Comparison of ENCODE assay signal across 8 mouse cellular contexts in the genomic region with DNA sequence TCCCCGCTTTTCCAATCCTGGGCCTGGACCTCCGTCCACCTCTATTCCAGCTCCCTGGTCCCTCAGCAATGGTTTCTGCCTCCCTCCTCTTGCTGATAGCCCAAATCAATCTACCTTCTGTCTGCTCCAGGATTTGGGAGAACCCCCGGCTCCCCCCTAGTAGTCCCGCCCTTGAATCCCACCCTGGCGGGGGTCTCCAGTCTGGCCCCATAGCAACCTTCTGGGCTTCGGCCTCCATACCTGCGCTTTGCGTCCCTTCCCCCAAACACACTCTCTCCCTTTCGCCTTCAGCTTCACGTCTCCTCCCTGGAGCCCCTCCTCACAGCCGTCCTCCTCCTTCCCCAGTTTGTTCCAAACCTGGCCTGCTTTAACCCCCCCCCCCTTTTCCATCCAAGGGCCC. TPM values are rescaled to one million over a fixed set of nuclear protein-coding genes. Genes with fewer than 3 reads are reported as not detected.
A peak's percentile ranks its signal among the peaks of the same experiment; 100 is the strongest.
DNase-seq lines count a peak whose midpoint lies in the region; ATAC-seq and TF ChIP-seq lines count a peak whose summit lies in the region.

No protein-coding gene starts in this region.

- peaks cover 16% of the 10 kb centered on the region for H3K36me3 ChIP-seq in heart, embryonic 13.5 days
- no peaks in the 10 kb centered on the region for H3K36me3 ChIP-seq in G1E (replicated peaks)
- no peaks in the 10 kb centered on the region; the same call in 1 of the 2 replicates for H3K36me3 ChIP-seq in forebrain, embryonic 16.5 days (ENCODE audit: control insufficient read depth, insufficient read depth)
- H3K36me3 ChIP-seq in midbrain, embryonic 11.5 days (ENCODE audit: control insufficient read depth, insufficient read depth, low read length) = peaks cover 4% of the 10 kb centered on the region; the same call in 1 of the 2 replicates

- peak overlapping the region; percentile 81 for H3K9ac ChIP-seq in heart, embryonic 13.5 days
- H3K9ac ChIP-seq in forebrain, embryonic 16.5 days (replicated peaks; ENCODE audit: low read depth, low read length) = peak overlapping the region; percentile 79
- H3K9ac ChIP-seq in midbrain, embryonic 11.5 days (ENCODE audit: low read length) = peak overlapping the region; percentile 83

- H3K4me3 ChIP-seq in heart, embryonic 13.5 days = peak overlapping the region; percentile 66
- H3K4me3 ChIP-seq in G1E (ENCODE audit: low read depth, low read length) = peak overlapping the region; percentile 75
- peak overlapping the region; percentile 67 for H3K4me3 ChIP-seq in forebrain, embryonic 16.5 days (replicated peaks; ENCODE audit: low read length)
- peak overlapping the region; percentile 75 for H3K4me3 ChIP-seq in midbrain, embryonic 11.5 days (ENCODE audit: low read depth, low read length)

- H3K27ac ChIP-seq in heart, embryonic 13.5 days (replicated peaks) = no peak overlapping the region
- peak overlapping the region; percentile 90 for H3K27ac ChIP-seq in forebrain, embryonic 16.5 days (ENCODE audit: low read length)
- peak overlapping the region; percentile 57 for H3K27ac ChIP-seq in midbrain, embryonic 11.5 days (ENCODE audit: low read depth, low read length)

- no peak for TF ChIP-seq CTCF in G1E (IDR thresholded peaks at IDR 0.05; ENCODE audit: low read depth, low read length)

- peaks cover 37% of the 10 kb centered on the region for H3K4me1 ChIP-seq in heart, embryonic 13.5 days
- peaks cover 64% of the 10 kb centered on the region for H3K4me1 ChIP-seq in G1E (ENCODE audit: insufficient read depth, low read depth, low read length)
- peaks cover 52% of the 10 kb centered on the region for H3K4me1 ChIP-seq in forebrain, embryonic 16.5 days (replicated peaks; ENCODE audit: control insufficient read depth, insufficient read depth, low read length)
- H3K4me1 ChIP-seq in midbrain, embryonic 11.5 days (ENCODE audit: control insufficient read depth, insufficient read depth, low read length) = peaks cover 39% of the 10 kb centered on the region

- ATAC-seq in heart, embryonic 13.5 days (ENCODE audit: extremely low read depth, insufficient number of reproducible peaks, low FRiP score, low TSS enrichment) = no peak
- no peak for ATAC-seq in G1E (ENCODE audit: extremely low read depth, insufficient number of reproducible peaks, low FRiP score, poor library complexity, severe bottlenecking)
- ATAC-seq in forebrain, embryonic 16.5 days = peak; percentile 15
- ATAC-seq in midbrain, embryonic 11.5 days (ENCODE audit: low FRiP score) = no peak; the same call in 1 of the 2 replicates

- no peaks in the 10 kb centered on the region for H3K27me3 ChIP-seq in heart, embryonic 13.5 days (replicated peaks)
- peaks cover 8% of the 10 kb centered on the region; the same call in 1 of the 2 replicates for H3K27me3 ChIP-seq in G1E (ENCODE audit: insufficient read depth, low read length)
- no peaks in the 10 kb centered on the region for H3K27me3 ChIP-seq in forebrain, embryonic 16.5 days (replicated peaks; ENCODE audit: control insufficient read depth, insufficient read depth, low read length)
- no peaks in the 10 kb centered on the region for H3K27me3 ChIP-seq in midbrain, embryonic 11.5 days (ENCODE audit: control insufficient read depth, insufficient read depth, low read length)

- 13% methylated on average over 11 of the region's 11 CpGs for WGBS in heart, embryonic 13.5 days
- WGBS in forebrain, embryonic 16.5 days = 4% methylated on average over 11 of the region's 11 CpGs
- WGBS in midbrain, embryonic 11.5 days = 8% methylated on average over 11 of the region's 11 CpGs

- no peak for DNase-seq in heart, postnatal 14 days
- no peak for DNase-seq in G1E (ENCODE audit: low spot score)
- DNase-seq in midbrain, embryonic 11.5 days (ENCODE audit: low spot score, missing footprints) = peak; percentile 92
- DNase-seq in ovary, postnatal 14 days (ENCODE audit: low spot score) = no peak
- DNase-seq in yolk sac, embryonic 10.5 days (ENCODE audit: low spot score) = no peak
- no peak for DNase-seq in adrenal gland, adult 8-10 months

- intact Hi-C loops in heart, postnatal 14 days (cut with DNase I) = loop anchor here (5.0 kb wide), 1 partner anchor 83 kb away; no protein-coding TSS in a partner anchor

- peak overlapping the region; percentile 91 for H3K4me2 ChIP-seq in heart, embryonic 13.5 days
- H3K4me2 ChIP-seq in forebrain, embryonic 16.5 days (ENCODE audit: low read length) = peak overlapping the region; percentile 84
- peak overlapping the region; percentile 94 for H3K4me2 ChIP-seq in midbrain, embryonic 11.5 days

- no peaks in the 10 kb centered on the region for H3K9me3 ChIP-seq in heart, embryonic 13.5 days
- H3K9me3 ChIP-seq in G1E (replicated peaks) = no peaks in the 10 kb centered on the region
- no peaks in the 10 kb centered on the region for H3K9me3 ChIP-seq in forebrain, embryonic 16.5 days (ENCODE audit: control insufficient read depth, low read length)
- no peaks in the 10 kb centered on the region for H3K9me3 ChIP-seq in midbrain, embryonic 11.5 days (ENCODE audit: control insufficient read depth, low read length)

RNA-seq across cellular contexts. Expression of a gene that starts 0.9 kb away (rescaled TPM):
- polyA plus RNA-seq in heart, embryonic 13.5 days (2015; fragmentation: Nextera tagmentation; extraction: Ambion mirVana) = 1.3 and 1.5 TPM in 2 replicates
- 1 to 10 TPM; 1.4 to 1.8 TPM for total RNA-seq in heart, postnatal 14 days (2021)
- total RNA-seq in G1E (2014; fragmentation: Nextera tagmentation) = 0.90 and 1.0 TPM in 2 replicates
- total RNA-seq in G1E (2017) = 0.38 and 0.70 TPM in 2 replicates
- 2.8 and 3.0 TPM in 2 replicates for polyA plus RNA-seq in G1E (2012)
- 52.3 and 59.8 TPM in 2 replicates for polyA plus RNA-seq in forebrain, embryonic 16.5 days (2015; fragmentation: Nextera tagmentation; extraction: Ambion mirVana)
- polyA plus RNA-seq in midbrain, embryonic 11.5 days (2014; fragmentation: Nextera tagmentation; extraction: Ambion mirVana) = 4.8 TPM in 2 replicates
- total RNA-seq in adrenal gland, adult 8-10 months (2022) = 10 to 100 TPM in 1 of 4 experiments, 1 to 10 TPM in 3; 4.4 to 10.2 (median 7.1) TPM

RNA-seq across cellular contexts. Expression of a gene that starts 5.0 kb away (rescaled TPM):
- polyA plus RNA-seq in heart, embryonic 13.5 days (2015; fragmentation: Nextera tagmentation; extraction: Ambion mirVana) = 128 and 131 TPM in 2 replicates
- 100 to 1,000 TPM; 287 to 312 TPM for total RNA-seq in heart, postnatal 14 days (2021)
- total RNA-seq in G1E (2014; fragmentation: Nextera tagmentation) (90.8 and 114 TPM in 2 replicates), G1E (2017) (74.5 and 93.5 TPM in 2 replicates)
- 404 and 491 TPM in 2 replicates for polyA plus RNA-seq in G1E (2012)
- polyA plus RNA-seq in forebrain, embryonic 16.5 days (2015; fragmentation: Nextera tagmentation; extraction: Ambion mirVana) = 69.1 and 72.2 TPM in 2 replicates
- 47.0 and 62.9 TPM in 2 replicates for polyA plus RNA-seq in midbrain, embryonic 11.5 days (2014; fragmentation: Nextera tagmentation; extraction: Ambion mirVana)
- 100 to 1,000 TPM in 2 of 4 experiments, 10 to 100 TPM in 2; 73.9 to 110 (median 94.0) TPM for total RNA-seq in adrenal gland, adult 8-10 months (2022)

RNA-seq across cellular contexts. Expression of a gene that starts 38.1 kb away (rescaled TPM):
- polyA plus RNA-seq in heart, embryonic 13.5 days (2015; fragmentation: Nextera tagmentation; extraction: Ambion mirVana) = 18.3 and 22.3 TPM in 2 replicates
- 10 to 100 TPM; 13.9 to 14.0 TPM for total RNA-seq in heart, postnatal 14 days (2021)
- 202 and 204 TPM in 2 replicates for total RNA-seq in G1E (2014; fragmentation: Nextera tagmentation)
- total RNA-seq in G1E (2017) = 28.2 and 35.6 TPM in 2 replicates
- polyA plus RNA-seq in G1E (2012) = 121 and 153 TPM in 2 replicates
- 28.7 and 34.4 TPM in 2 replicates for polyA plus RNA-seq in forebrain, embryonic 16.5 days (2015; fragmentation: Nextera tagmentation; extraction: Ambion mirVana)
- 73.3 and 83.1 TPM in 2 replicates for polyA plus RNA-seq in midbrain, embryonic 11.5 days (2014; fragmentation: Nextera tagmentation; extraction: Ambion mirVana)
- 10 to 100 TPM; 21.2 to 35.5 (median 27.0) TPM for total RNA-seq in adrenal gland, adult 8-10 months (2022)

RNA-seq across cellular contexts. Expression of a gene that starts 46.9 kb away (rescaled TPM):
- 6.2 and 8.5 TPM in 2 replicates for polyA plus RNA-seq in heart, embryonic 13.5 days (2015; fragmentation: Nextera tagmentation; extraction: Ambion mirVana)
- total RNA-seq in heart, postnatal 14 days (2021) = 10 to 100 TPM; 32.7 to 33.0 TPM
- 51.3 and 53.9 TPM in 2 replicates for total RNA-seq in G1E (2014; fragmentation: Nextera tagmentation)
- 22.3 and 27.8 TPM in 2 replicates for total RNA-seq in G1E (2017)
- 173 and 216 TPM in 2 replicates for polyA plus RNA-seq in G1E (2012)
- polyA plus RNA-seq in forebrain, embryonic 16.5 days (2015; fragmentation: Nextera tagmentation; extraction: Ambion mirVana) = 10.2 and 11.9 TPM in 2 replicates
- 11.4 and 11.5 TPM in 2 replicates for polyA plus RNA-seq in midbrain, embryonic 11.5 days (2014; fragmentation: Nextera tagmentation; extraction: Ambion mirVana)
- total RNA-seq in adrenal gland, adult 8-10 months (2022) = 10 to 100 TPM; 53.8 to 66.8 (median 56.1) TPM

RNA-seq across cellular contexts. Expression of a gene that starts 47.1 kb away (rescaled TPM):
- 7.6 and 7.7 TPM in 2 replicates for polyA plus RNA-seq in heart, embryonic 13.5 days (2015; fragmentation: Nextera tagmentation; extraction: Ambion mirVana)
- 1 to 10 TPM; 1.1 to 1.3 TPM for total RNA-seq in heart, postnatal 14 days (2021)
- total RNA-seq in G1E (2014; fragmentation: Nextera tagmentation) (8.4 and 9.9 TPM in 2 replicates), G1E (2017) (10.5 and 12.9 TPM in 2 replicates)
- 0.15 and 0.34 TPM in 2 replicates for polyA plus RNA-seq in G1E (2012)
- 11.1 and 11.2 TPM in 2 replicates for polyA plus RNA-seq in forebrain, embryonic 16.5 days (2015; fragmentation: Nextera tagmentation; extraction: Ambion mirVana)
- polyA plus RNA-seq in midbrain, embryonic 11.5 days (2014; fragmentation: Nextera tagmentation; extraction: Ambion mirVana) = 11.4 and 14.8 TPM in 2 replicates
- 1 to 10 TPM; 1.4 to 4.4 (median 2.8) TPM for total RNA-seq in adrenal gland, adult 8-10 months (2022)
